Mouse (Mus musculus) heart, postnatal 0 days (tissue): Measurements from ENCODE around the gene Zfp28. TPM values are rescaled to one million over a fixed set of nuclear protein-coding genes. Genes with fewer than 3 reads are reported as not detected.

ENCODE experiments used
- ATAC-seq: fragments of 200-750 bp; cut with Nextera tagmentation; 2 replicates; pipeline ENCODE4 v1.8.0; 2017; ENCODE audit warnings: low read depth, moderate number of reproducible peaks, moderate library complexity; ENCODE audit not compliant: insufficient read depth
- DNase-seq: peaks from one replicate; pipeline ENCODE4 v3.0.0-alpha.2; 2016; ENCODE audit warnings: low spot score
- H3K27ac ChIP-seq: fragments of 300-500 bp; sonication (generic); 2 replicates; pipeline ENCODE4 v1.5.1; 2014; ENCODE audit warnings: low read depth, mild to moderate bottlenecking
- H3K27me3 ChIP-seq: fragments of 300-500 bp; sonication (generic); 2 replicates; pipeline ENCODE4 v1.6.1; 2014; ENCODE audit warnings: low read length, mixed read lengths; ENCODE audit not compliant: control insufficient read depth, insufficient read depth
- H3K36me3 ChIP-seq: fragments of 300-500 bp; sonication (generic); replicated peaks from 2 replicates; pipeline ENCODE4 v1.6.1; 2014; ENCODE audit warnings: low read length, mixed read lengths; ENCODE audit not compliant: control insufficient read depth, insufficient read depth
- H3K4me1 ChIP-seq: fragments of 300-500 bp; sonication (generic); 2 replicates; pipeline ENCODE4 v1.6.1; 2014; ENCODE audit warnings: antibody characterized with exemption; ENCODE audit not compliant: control insufficient read depth, insufficient read depth
- H3K4me2 ChIP-seq: fragments of 300-500 bp; sonication (generic); 2 replicates; pipeline ENCODE4 v1.6.1; 2014; ENCODE audit warnings: low read depth, mild to moderate bottlenecking, low read length, moderate library complexity
- H3K4me3 ChIP-seq: fragments of 300-500 bp; sonication (generic); 2 replicates; pipeline ENCODE4 v1.5.1; 2014; ENCODE audit warnings: low read depth, low read length
- H3K9ac ChIP-seq: fragments of 300-500 bp; sonication (generic); replicated peaks from 2 replicates; pipeline ENCODE4 v1.6.1; 2014; ENCODE audit warnings: low read depth, low read length, mixed read lengths
- H3K9me3 ChIP-seq: fragments of 300-500 bp; sonication (generic); replicated peaks from 2 replicates; pipeline ENCODE4 v1.6.1; 2016; ENCODE audit warnings: low read length; ENCODE audit not compliant: control insufficient read depth
- CTCF ChIP-seq: IDR thresholded peaks from 2 replicates; pipeline ENCODE4 v1.5.1; 2016; ENCODE audit warnings: antibody characterized with exemption, control low read depth, low read depth
- EP300 ChIP-seq: IDR thresholded peaks from 2 replicates; pipeline ENCODE4 v1.6.1; 2016; ENCODE audit warnings: antibody characterized with exemption, low read depth
- WGBS: fragments of 180-500 bp; shearing (Covaris S2); extraction: QIAGEN DNeasy Blood & Tissue Kit; methylation state at CpG from one replicate; pipeline ENCODE4 v1.1.7; 2014; 5-methylcytosine and 5-hydroxymethylcytosine counted together
- polyA plus RNA-seq: library from polyadenylated mRNA; unstranded; fragments of >200 nt; fragmentation: Nextera tagmentation; extraction: Ambion mirVana; gene quantifications from 2 replicates; pipeline ENCODE4 v1.2.1, GENCODE M21; 2015
- total RNA-seq: library from RNA; depleted of rRNA; stranded (reverse); fragments of >200 nt; gene quantifications from 2 replicates; pipeline ENCODE4 v1.2.3, GENCODE M21; 2014; ENCODE audit warnings: low replicate concordance

The Zfp28 gene
- total and polyA plus RNA-seq, 2 experiments from 2014 or later: 5.3 to 8.0 TPM

GRCm38 (mm10) chr7:6381431-6381830, 1.7 kb upstream of the Zfp28 start:
- Histone ChIP-seq H3K9me3 (no peaks in the 10 kb centered on the region), H3K4me3 (no peak overlapping the region), H3K4me2 (no peak overlapping the region), H3K36me3 (peaks cover 11% of the 10 kb centered on the region; the same call in 1 of the 2 replicates), H3K27ac (no peak overlapping the region), H3K4me1 (peaks cover 8% of the 10 kb centered on the region; the same call in 1 of the 2 replicates), H3K27me3 (no peaks in the 10 kb centered on the region), H3K9ac (no peak overlapping the region)
- DNase-seq (no peak), ATAC-seq (no peak)
- no peak for TF ChIP-seq CTCF
- TF ChIP-seq EP300: no peak
- 81% methylated on average over 2 of the region's 2 CpGs for WGBS

- ATAC-seq: no peak
- Histone ChIP-seq H3K4me3 (peak overlapping the region; percentile 63), H3K36me3 (0 out of 2 replicates have a peak, but pooled peaks cover 7% of the 10 kb centered on the region), H3K4me1 (peaks cover 8% of the 10 kb centered on the region; the same call in 1 of the 2 replicates), H3K9ac (no peak overlapping the region), H3K27ac (0 out of 2 replicates have a peak overlapping the region, but pooled peaks have one; percentile 57), H3K4me2 (peak overlapping the region; percentile 89), H3K27me3 (no peaks in the 10 kb centered on the region), H3K9me3 (no peaks in the 10 kb centered on the region)
- TF ChIP-seq CTCF (no peak), EP300 (no peak)
- WGBS: 57% methylated on average over 8 of the region's 8 CpGs
- no peak for DNase-seq
Measured at GRCm38 (mm10) chr7:6384011-6384410, 916 bp downstream of the Zfp28 start.

GRCm38 (mm10) chr7:6386995-6387394, 3.9 kb downstream of the Zfp28 start:
- H3K9me3 ChIP-seq: no peaks in the 10 kb centered on the region
- peaks cover 34% of the 10 kb centered on the region for H3K36me3 ChIP-seq
- DNase-seq (no peak), ATAC-seq (no peak)
- no peaks in the 10 kb centered on the region for H3K27me3 ChIP-seq
- WGBS: 72% methylated on average over 8 of the region's 8 CpGs
- peaks cover 8% of the 10 kb centered on the region; the same call in 1 of the 2 replicates for H3K4me1 ChIP-seq
- H3K4me2 ChIP-seq: no peak overlapping the region
- 0 out of 2 replicates have a peak overlapping the region, but pooled peaks have one; percentile 38 for H3K27ac ChIP-seq
- H3K9ac ChIP-seq: no peak overlapping the region
- no peak overlapping the region for H3K4me3 ChIP-seq
- TF ChIP-seq EP300: no peak
- TF ChIP-seq CTCF: no peak

- peaks cover 52% of the 10 kb centered on the region for H3K36me3 ChIP-seq
- H3K4me2 ChIP-seq: no peak overlapping the region
- no peak overlapping the region for H3K4me3 ChIP-seq
- no peak for TF ChIP-seq EP300
- no peak for TF ChIP-seq CTCF
- ATAC-seq (no peak), DNase-seq (no peak)
- H3K9ac ChIP-seq: no peak overlapping the region
- 79% methylated on average over 5 of the region's 5 CpGs for WGBS
- no peaks in the 10 kb centered on the region for H3K27me3 ChIP-seq
- H3K27ac ChIP-seq: no peak overlapping the region
- H3K9me3 ChIP-seq: no peaks in the 10 kb centered on the region
- H3K4me1 ChIP-seq: no peaks in the 10 kb centered on the region
Measured at GRCm38 (mm10) chr7:6388971-6389370, 5.9 kb downstream of the Zfp28 start.

- Histone ChIP-seq H3K4me1 (no peaks in the 10 kb centered on the region), H3K27me3 (no peaks in the 10 kb centered on the region), H3K4me3 (no peak overlapping the region), H3K27ac (no peak overlapping the region), H3K36me3 (peaks cover 57% of the 10 kb centered on the region), H3K9ac (no peak overlapping the region), H3K9me3 (no peaks in the 10 kb centered on the region), H3K4me2 (no peak overlapping the region)
- DNase-seq (no peak), ATAC-seq (no peak)
- TF ChIP-seq EP300: no peak
- no peak for TF ChIP-seq CTCF
- WGBS: 65% methylated on average over 5 of the region's 5 CpGs
Measured at GRCm38 (mm10) chr7:6389449-6389848, 6.4 kb downstream of the Zfp28 start.
